Mouse (Mus musculus) brown adipose tissue, adult 24 weeks (tissue): ENCODE data around the gene Glg1. TPM values are rescaled to one million over a fixed set of nuclear protein-coding genes. Genes with fewer than 3 reads are reported as not detected.
A peak's percentile ranks its signal among the peaks of the same experiment; 100 is the strongest.
"Not testable (repeated sequence)": the region's sequence is repeated elsewhere in the genome, so short reads cannot be mapped to it uniquely, and the experiment has no call there.

Source experiments
- H3K27ac ChIP-seq: fragments of 200-500 bp; replicated peaks from 2 replicates; pipeline ENCODE4 v1.5.1; 2012; ENCODE audit warnings: low read depth, mild to moderate bottlenecking, low read length
- H3K4me1 ChIP-seq: fragments of 200-500 bp; 2 replicates; pipeline ENCODE4 v1.6.1; 2012; ENCODE audit warnings: low read length, mixed read lengths; ENCODE audit not compliant: control insufficient read depth, insufficient read depth, insufficient read length
- H3K4me3 ChIP-seq: fragments of 200-500 bp; 2 replicates; pipeline ENCODE4 v1.5.1; 2012; ENCODE audit warnings: low read depth, mild to moderate bottlenecking, low read length, moderate library complexity; ENCODE audit not compliant: insufficient read depth
- polyA plus RNA-seq: library from polyadenylated mRNA; stranded (reverse); fragments of >200 nt; gene quantifications from 2 replicates; pipeline ENCODE4 v1.2.4, GENCODE M21; 2012; ENCODE audit not compliant: missing spikeins, insufficient read depth, insufficient read length

The Glg1 gene
- 13.9 and 21.8 TPM in 2 replicates for polyA plus RNA-seq

DNA sequence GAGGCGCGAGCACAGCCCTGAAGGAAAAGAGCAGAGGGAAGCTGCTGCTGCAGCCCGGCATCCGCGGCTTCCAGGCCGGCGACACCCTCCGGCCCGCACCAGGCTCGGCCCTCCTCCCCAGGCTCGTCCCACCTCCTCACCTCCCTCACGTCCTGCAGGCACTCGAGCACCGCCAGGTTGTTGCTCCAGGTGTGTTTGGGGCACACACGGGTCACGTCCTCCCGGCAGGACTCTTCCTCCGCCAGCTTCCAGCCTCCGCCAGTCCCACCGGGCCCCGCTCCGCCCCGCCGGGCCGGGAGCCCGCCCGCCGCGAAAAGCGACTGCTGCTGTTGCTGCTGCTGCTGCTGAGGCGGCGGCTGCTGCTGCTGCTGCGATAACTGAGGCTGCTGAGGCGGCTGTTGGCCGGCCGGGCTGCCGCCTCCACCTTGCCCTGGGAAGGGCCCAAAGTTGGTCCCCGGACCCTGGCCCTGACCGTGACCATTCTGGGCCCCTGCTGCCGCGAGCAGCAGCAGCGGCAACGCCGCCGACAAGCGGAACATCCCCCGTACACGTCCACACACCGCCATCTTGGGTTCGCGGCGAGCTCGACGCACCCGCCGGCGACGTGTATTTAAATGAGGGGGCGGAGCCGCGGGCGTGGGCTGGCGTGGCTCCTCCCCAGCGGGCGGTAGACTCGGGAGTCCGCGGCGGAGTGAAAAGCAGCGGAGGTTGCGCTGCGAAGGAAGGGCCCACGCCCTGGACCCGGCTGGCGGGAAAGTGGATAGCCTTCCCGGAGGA lies at the start of gene Glg1:
Gene Glg1 (minus strand): TSS at position 586 of the 777 bp plus-strand sequence.
- Histone ChIP-seq H3K4me3 (peak within 1 kb of the TSS; percentile 94), H3K27ac (peak within 1 kb of the TSS; percentile 71), H3K4me1 (no peaks in the 10 kb centered on the region)

DNA sequence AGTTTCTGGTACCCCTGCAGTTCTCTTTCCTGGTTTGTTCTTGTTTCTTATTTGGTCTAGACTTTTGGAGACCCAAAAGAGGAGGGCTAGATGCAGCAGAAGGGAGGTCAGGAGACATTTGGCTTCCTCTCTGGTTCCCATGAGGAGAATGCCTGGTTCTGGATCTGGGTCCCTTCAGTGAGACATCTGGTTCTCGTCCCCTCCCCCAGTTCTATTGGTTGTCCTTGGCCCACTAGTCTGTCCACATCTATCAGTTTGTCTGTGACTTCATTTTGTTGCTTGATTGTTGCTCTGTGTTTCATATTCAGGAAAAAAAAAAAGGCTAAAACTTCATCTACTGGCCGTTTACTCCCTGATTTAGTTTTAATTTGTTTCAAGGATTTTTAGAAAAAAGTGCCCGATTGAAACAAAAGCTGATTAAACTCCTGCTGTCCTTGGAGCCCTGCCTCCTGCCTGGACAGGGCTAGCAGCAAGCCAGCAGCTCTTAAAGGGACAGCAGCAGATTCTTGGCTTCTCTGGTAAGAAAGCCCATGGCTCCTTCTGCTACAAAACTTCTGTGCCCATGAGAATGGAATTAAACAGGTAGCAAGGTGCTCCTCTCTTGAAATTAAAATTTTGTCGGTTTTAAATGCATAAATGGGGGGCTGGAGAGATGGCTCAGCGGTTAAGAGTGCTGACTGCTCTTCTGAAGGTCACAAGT lies 46.2 kb upstream of the Glg1 start:
- no peak overlapping the region for H3K4me3 ChIP-seq
- no peaks in the 10 kb centered on the region for H3K4me1 ChIP-seq
- 0 out of 2 replicates have a peak overlapping the region, but pooled peaks have one; percentile 52 for H3K27ac ChIP-seq

DNA sequence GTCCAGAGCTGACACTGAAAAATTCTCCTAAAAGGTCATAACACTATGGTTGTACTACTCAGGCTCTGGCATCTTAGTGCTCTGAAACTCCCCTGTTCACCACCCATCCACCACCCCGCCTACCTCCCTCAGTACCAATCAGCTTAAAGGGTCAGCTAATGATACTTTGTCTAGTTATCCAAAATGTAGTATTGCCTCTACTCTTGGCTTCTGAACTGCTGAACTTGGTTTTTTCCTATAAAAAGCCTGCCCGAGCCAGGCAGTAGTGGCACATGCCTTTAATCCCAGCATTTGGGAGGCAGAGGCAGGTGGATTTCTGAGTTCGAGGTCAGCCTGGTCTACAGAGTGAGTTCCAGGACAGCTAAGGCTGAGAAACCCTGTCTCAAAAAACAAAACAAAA lies 45.3 kb upstream of the Glg1 start:
- no peaks in the 10 kb centered on the region for H3K4me1 ChIP-seq
- no peak overlapping the region for H3K27ac ChIP-seq
- H3K4me3 ChIP-seq = no peak overlapping the region

DNA sequence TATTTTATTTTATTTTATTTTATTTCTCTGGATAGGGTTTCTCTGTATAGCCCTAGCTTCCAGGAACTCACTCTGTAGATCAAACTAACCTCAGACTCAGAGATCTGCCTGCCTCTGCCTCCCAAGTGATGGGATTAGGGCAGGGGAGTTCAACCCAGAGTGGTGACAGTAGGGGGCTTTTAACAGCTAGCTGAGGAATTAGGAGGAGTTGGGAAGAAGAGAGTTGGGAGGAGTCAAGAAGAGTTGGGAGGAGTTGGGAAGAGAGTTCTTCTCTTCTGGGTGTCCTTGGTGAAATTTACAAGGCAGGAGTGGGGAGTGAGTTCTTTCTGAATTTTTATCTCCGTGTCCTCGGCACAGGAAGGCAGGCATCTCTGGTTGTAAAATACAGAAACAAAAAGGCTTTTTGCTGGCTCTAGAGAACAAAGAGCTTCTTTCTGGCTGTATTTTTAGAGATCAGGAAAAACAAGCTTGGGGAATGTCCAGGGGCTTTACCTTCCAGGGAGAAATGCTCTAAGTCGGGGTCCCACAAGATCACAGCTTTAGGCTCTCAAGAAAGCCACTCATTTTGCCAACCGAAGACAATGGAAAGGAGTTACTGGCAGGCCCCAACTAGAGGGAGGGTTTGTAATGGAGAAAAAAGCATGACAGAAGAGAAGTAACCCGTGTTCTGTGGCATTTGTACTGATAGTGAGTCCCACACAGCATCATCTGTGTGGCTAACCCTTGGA lies 44.2 kb upstream of the Glg1 start:
- not testable (repeated sequence) for H3K4me3 ChIP-seq, H3K27ac ChIP-seq, H3K4me1 ChIP-seq

DNA sequence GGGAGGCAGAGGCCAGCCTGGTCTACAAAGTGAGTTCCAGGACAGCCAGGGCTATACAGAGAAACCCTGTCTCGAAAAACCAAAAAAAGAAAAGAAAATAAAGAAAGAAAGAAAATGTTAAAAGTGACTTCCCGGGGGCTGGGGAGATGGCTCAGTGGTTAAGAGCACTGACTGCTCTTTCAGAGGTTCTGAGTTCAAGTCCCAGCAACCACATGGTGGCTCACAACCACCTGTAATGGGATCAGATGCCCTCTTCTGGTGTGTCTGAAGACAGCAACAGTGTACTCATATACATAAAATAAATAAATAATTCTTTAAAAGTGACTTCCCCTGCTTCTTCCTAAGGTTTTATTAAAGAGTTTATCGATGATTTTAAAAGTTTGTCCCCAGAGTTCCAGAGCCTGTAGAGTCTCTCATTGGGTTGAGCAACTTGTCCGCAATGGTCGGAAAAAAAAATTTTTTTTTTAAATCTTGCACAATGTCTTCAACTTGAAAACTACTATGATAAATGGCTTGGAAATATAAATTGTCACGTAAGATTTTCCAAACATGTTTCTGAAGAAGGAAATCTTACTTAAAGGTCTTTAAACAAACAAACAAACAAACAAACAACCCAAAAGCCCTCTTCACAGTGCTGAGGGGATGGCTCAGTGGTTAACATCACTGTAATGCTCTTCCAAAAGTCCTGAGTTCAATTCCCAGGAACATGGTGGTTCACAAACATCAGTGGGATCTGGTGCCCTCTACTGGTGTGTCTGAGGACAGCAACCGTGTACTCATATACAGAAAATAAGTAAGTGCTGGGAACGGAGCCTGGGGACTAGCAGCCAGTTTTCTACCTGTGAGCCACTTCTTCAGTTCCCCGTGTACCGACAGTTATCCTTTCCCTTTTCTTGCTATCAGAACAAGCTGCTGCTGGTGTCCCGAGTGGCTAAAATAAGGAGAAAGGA lies 41.9 kb upstream of the Glg1 start:
- Histone ChIP-seq H3K4me1 (no peaks in the 10 kb centered on the region), H3K4me3 (0 out of 2 replicates have a peak overlapping the region, but pooled peaks have one; percentile 12), H3K27ac (peak overlapping the region; percentile 72; the same call in 1 of the 2 replicates)

DNA sequence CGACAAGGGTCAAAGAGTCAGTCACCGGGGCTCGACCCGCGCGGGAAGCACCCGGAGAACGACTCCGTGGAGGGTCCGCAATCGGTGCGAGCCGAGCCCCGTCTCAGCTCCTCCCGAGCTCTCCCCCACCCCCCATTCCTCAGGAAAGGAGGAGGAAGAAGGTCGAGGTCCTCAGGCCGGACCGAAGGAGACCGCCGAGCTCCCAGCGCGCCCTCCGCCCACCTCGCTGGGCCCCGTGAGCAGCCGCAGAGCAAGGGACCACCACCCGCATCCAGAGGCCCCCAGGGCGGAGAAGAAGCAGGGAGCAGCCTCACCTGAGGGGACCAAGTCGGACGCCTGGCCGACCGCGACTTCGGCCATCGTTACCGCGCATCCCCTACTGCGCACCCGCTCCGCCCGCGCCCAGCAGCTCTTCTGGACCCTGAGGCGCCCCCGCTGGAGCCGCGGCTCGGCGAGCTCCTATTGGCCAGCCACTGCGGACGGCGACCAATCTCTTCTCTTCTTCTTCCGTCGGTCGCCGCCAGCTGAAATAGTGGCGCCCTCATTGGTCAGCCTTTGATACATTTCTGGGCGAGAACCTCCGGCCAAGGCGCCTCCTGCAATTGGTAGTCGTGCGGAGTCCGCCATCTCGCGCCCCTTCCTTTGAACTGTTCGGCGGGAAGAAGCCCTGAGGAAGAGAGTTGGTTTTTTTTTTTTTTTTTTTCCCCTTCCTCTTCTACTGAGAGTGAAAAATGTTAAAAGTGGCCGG lies 41.0 kb upstream of the Glg1 start, which contains the start of gene Rfwd3:
Gene Rfwd3 (minus strand): TSS at position 402 of the 748 bp plus-strand sequence.
- Histone ChIP-seq H3K27ac (peak within 1 kb of the TSS; percentile 72), H3K4me1 (no peaks in the 10 kb centered on the region), H3K4me3 (peak within 1 kb of the TSS; percentile 92)

DNA sequence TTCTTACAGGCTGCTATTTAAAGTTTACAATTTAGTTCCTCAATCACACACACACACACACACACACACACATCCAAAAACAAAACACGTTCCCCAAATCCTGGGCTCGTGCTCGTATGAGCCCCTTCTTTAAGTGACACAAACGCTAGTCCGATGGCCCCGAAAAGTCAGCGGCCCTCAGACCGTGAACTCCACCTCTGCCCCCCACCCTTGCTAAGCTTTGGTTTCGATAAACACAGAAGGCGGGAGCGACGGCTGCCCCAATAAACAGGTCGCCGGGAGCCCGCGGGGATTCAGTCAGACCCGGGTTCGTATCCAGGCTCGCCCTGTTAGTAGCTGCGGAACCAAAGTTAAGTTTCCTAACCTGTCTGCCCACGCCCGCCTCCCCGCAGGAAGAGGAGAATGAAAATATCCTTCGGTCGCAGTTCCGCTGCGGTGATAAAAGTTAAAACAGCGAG lies 40.4 kb upstream of the Glg1 start:
- peak overlapping the region; percentile 92 for H3K4me3 ChIP-seq
- H3K4me1 ChIP-seq = no peaks in the 10 kb centered on the region
- peak overlapping the region; percentile 37; the same call in 1 of the 2 replicates for H3K27ac ChIP-seq

DNA sequence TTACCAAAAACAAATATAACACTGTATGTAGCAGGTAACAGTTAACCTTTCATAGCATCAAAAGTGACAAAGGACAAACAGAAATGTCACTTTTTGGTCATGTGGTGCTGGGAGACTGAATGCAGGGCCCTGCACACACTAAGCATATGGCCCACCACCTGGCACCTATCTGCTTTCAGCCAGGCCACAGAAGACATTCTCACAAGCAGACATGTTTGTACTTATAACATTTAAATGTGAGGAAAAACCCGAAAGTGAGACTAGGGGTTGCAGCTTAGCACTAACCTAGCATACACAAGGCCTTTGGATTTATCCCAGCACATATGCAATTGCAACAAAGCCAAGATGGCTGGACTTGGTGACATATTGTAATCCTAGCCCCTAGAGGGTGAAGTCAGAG lies 39.0 kb upstream of the Glg1 start:
- Histone ChIP-seq H3K4me1 (no peaks in the 10 kb centered on the region), H3K4me3 (no peak overlapping the region), H3K27ac (no peak overlapping the region)

DNA sequence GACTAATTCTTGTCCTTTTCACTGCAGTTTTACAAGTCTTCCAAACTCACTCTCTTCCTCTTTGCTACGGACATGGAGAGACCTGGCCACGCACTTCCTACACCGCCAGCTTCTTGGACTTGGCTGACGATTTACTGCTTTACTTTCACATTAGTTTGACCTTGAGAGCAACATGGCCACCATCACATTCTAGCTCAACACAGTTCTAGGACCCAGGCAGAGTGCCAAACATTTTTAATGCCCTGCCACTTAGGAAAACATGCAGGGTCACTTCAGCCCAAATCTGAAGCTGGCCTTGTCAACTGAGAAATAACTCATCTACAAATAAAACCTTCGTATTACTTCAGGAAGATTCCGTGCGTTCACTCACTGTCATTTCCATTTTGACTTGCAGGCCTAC lies 32.7 kb upstream of the Glg1 start:
- peak overlapping the region; percentile 84 for H3K27ac ChIP-seq
- no peaks in the 10 kb centered on the region for H3K4me1 ChIP-seq
- no peak overlapping the region for H3K4me3 ChIP-seq

DNA sequence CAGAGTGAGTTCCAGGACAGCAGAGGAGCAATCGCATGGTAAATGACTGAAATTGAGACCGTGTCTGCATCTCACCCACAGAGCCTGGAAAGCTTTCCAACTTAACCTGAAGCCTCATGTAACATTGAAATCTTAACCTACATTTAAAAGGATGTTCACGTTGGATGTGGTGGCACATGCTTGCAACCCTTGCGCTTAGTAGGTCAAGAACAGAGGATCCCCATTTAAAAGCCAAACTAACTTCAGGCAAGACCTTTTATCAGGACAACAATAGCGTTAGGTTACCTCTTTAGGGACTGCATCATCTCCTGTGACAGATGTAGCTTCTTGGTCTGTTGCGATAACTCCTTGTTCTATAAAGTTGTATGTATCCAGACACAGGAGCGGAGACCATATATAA lies 31.6 kb upstream of the Glg1 start:
- Histone ChIP-seq H3K4me3 (no peak overlapping the region), H3K27ac (no peak overlapping the region), H3K4me1 (no peaks in the 10 kb centered on the region)

DNA sequence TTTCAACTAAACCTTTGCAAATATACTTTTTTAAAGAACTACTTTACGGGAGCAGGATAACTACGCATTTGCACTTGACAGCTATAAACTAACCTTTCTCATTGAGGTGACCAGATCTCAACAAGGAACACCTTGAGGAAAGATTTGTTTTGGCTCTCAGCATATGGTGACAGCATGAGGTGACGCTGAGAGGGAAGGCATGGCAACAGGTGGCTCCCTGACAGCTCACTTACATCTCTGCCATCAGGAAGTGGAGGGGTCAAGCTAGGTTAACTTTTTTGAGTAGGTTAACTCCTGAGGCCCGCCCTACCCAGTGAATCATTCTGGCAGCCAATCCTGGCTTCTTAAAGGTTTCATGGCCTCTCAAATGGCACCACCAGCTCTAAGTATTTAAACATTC lies 26.6 kb upstream of the Glg1 start:
- Histone ChIP-seq H3K27ac (no peak overlapping the region), H3K4me1 (no peaks in the 10 kb centered on the region), H3K4me3 (no peak overlapping the region)

DNA sequence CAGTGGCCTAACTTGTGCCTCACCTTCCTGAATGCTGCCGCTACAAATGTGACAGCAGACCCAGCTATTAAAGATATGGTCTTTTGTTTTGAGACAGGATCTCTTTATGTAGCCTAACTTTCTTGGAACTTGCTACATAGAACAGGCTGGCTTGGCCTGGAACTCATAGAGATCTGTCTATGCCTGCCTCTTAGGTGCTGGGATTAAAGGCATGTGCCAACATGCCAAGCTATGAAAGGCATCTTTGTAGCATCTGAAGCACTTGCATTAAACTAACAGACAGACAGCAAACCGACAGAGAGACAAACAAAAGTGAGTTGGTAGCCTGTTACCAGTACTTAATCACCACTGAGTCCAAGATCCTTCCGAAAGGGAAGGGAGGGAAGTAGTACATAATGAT lies 23.1 kb upstream of the Glg1 start:
- Histone ChIP-seq H3K27ac (no peak overlapping the region), H3K4me3 (no peak overlapping the region), H3K4me1 (no peaks in the 10 kb centered on the region)

DNA sequence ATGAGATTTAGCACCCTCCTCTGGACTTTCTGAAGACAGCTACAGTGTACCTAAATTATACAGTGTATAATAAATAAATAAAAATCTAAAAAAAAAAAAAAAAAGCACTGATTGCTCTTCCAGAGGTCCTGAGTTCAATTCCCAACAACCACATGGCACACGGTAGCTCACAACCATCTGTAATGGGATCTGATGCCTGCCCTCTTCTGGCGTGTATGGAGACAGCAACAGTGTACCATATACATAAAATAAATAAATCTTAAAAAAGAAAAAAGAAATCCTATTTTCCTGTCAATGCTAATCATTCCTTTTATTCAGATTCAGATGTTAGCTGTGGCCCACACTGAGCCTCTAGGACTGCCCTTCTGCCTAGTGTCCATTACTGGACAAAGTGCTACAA lies 9.3 kb upstream of the Glg1 start:
- Histone ChIP-seq H3K4me1 (no peaks in the 10 kb centered on the region), H3K4me3 (no peak overlapping the region), H3K27ac (no peak overlapping the region)

DNA sequence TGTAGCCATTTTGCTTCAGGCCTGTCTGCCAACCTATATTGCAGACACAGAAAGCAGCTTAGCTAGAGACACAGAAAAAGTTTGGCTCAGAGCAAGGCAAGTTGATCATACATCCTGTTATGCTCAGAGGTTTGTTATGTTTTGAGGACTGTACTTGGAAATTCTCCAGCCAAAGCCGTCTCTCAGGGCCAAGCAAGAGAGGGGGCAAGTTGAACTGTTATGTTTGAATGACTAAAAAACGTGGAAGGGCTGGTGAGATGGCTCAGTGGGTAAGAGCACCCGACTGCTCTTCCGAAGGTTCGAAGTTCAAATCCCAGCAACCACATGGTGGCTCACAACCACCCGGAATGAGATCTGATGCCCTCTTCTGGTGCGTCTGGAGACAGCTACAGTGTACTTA lies 7.1 kb upstream of the Glg1 start:
- not testable (repeated sequence) for H3K4me1 ChIP-seq, H3K4me3 ChIP-seq, H3K27ac ChIP-seq
